Mouse (Mus musculus) embryonic facial prominence, embryonic 10.5 days (tissue): ENCODE measurements around the gene Cldn14. TPM values are rescaled to one million over a fixed set of nuclear protein-coding genes. Genes with fewer than 3 reads are reported as not detected.

Experiments
- DNase-seq: peaks from one replicate; pipeline ENCODE4 v3.0.0-alpha.2; 2017; ENCODE audit warnings: low spot score
- H3K27ac ChIP-seq: fragments of 300-500 bp; sonication (generic); replicated peaks from 2 replicates; pipeline ENCODE4 v1.5.1; 2016; ENCODE audit warnings: mild to moderate bottlenecking
- H3K27me3 ChIP-seq: fragments of 300-500 bp; sonication (generic); replicated peaks from 2 replicates; pipeline ENCODE4 v1.6.1; 2016; ENCODE audit warnings: low read depth, mild to moderate bottlenecking; ENCODE audit not compliant: poor library complexity, severe bottlenecking
- H3K36me3 ChIP-seq: fragments of 300-500 bp; sonication (generic); replicated peaks from 2 replicates; pipeline ENCODE4 v1.6.1; 2016; ENCODE audit warnings: mild to moderate bottlenecking, moderate library complexity
- H3K4me1 ChIP-seq: fragments of 300-500 bp; sonication (generic); 2 replicates; pipeline ENCODE4 v1.6.1; 2016
- H3K4me3 ChIP-seq: fragments of 300-500 bp; sonication (generic); 2 replicates; pipeline ENCODE4 v1.5.1; 2016; ENCODE audit warnings: mild to moderate bottlenecking, moderate library complexity
- H3K9me3 ChIP-seq: fragments of 300-500 bp; sonication (generic); 2 replicates; pipeline ENCODE4 v1.6.1; 2016; ENCODE audit warnings: mild to moderate bottlenecking
- WGBS: fragments of 180-500 bp; shearing (Covaris S2); methylation state at CpG from one replicate; pipeline ENCODE4 v1.1.7; 2016; 5-methylcytosine and 5-hydroxymethylcytosine counted together
- polyA plus RNA-seq: library from polyadenylated mRNA; unstranded; fragments of >200 nt; fragmentation: Nextera tagmentation; extraction: Ambion mirVana; gene quantifications from 2 replicates; pipeline ENCODE4 v1.2.1, GENCODE M21; 2016

The Cldn14 gene
- polyA plus RNA-seq, 1 experiment from 2014 or later: not detected

DNA sequence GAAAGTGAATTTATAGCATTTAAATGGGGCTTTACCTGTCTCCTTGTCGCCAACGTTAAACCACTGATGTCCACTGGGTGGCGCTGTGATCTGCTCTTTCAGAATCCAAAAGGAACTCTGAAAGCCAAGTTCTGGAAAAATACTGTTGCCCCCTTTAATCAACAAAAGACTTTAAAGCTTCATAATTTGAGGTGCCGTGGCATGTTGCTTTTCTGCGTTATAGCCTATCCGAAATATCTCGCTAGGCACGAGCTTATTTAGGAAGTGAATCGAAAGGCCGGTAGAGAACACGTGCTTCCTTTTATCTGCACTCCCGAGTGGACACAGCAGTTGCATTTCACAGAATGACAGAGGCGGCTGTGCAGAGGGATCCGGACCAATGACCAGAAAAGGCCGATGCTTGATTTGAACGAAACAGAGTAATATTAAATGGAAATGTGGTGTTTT lies 70.2 kb downstream of the Cldn14 start:
- H3K4me3 ChIP-seq: peak overlapping the region; percentile 44; the same call in 1 of the 2 replicates
- H3K9me3 ChIP-seq: no peaks in the 10 kb centered on the region
- DNase-seq: peak; percentile 84
- peaks cover 53% of the 10 kb centered on the region for H3K27me3 ChIP-seq
- H3K4me1 ChIP-seq: peaks cover 56% of the 10 kb centered on the region
- no peaks in the 10 kb centered on the region for H3K36me3 ChIP-seq
- WGBS: 15% methylated on average over 16 of the region's 16 CpGs
- no peak overlapping the region for H3K27ac ChIP-seq

DNA sequence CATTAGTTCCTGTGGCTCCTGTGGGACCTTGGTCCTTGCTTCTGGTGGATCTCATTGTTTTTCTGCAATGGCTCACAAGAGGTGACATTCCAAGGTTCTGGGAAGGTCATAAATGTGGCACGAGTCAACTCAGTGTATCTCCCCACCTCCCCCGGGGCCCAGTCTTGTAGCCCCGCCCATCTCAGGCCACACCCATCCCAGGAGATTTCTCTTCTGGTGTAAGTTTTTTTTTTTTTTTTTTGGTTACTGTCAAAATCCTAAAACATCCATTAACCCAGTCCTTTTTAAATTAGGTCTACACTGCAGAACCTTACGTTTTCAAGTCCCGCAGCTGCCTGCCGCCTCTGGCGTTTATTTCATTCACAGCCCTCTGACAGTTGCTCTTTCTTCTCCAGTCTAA lies 73.6 kb downstream of the Cldn14 start:
- H3K4me1 ChIP-seq: peaks cover 50% of the 10 kb centered on the region
- no peak overlapping the region for H3K4me3 ChIP-seq
- WGBS: 24% methylated on average over 7 of the region's 7 CpGs
- no peaks in the 10 kb centered on the region for H3K36me3 ChIP-seq
- DNase-seq: no peak
- no peaks in the 10 kb centered on the region for H3K9me3 ChIP-seq
- peaks cover 45% of the 10 kb centered on the region for H3K27me3 ChIP-seq
- H3K27ac ChIP-seq: no peak overlapping the region

DNA sequence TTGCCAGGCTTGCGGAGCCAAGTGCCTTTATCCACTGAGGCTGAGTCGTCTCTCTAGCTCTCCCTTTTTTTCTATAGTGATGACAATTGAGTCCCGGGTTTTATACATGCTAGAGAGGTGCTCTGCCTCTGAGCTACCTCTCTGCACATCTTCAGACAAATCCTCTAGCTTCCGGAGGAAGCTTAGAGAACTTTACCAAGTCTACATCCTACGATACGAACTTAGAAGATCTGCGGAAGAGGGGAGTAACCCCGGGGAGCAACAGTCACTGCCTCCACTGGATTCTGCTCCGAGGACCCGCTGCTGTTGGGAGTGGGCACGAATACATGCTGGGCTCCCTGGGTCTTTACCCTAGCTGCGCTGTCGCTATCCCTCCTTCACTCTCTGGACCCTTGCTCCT lies 74.0 kb downstream of the Cldn14 start:
- no peak for DNase-seq
- Histone ChIP-seq H3K36me3 (no peaks in the 10 kb centered on the region), H3K27ac (no peak overlapping the region), H3K27me3 (peaks cover 45% of the 10 kb centered on the region), H3K9me3 (no peaks in the 10 kb centered on the region), H3K4me1 (peaks cover 46% of the 10 kb centered on the region), H3K4me3 (no peak overlapping the region)
- WGBS: 16% methylated on average over 13 of the region's 13 CpGs

DNA sequence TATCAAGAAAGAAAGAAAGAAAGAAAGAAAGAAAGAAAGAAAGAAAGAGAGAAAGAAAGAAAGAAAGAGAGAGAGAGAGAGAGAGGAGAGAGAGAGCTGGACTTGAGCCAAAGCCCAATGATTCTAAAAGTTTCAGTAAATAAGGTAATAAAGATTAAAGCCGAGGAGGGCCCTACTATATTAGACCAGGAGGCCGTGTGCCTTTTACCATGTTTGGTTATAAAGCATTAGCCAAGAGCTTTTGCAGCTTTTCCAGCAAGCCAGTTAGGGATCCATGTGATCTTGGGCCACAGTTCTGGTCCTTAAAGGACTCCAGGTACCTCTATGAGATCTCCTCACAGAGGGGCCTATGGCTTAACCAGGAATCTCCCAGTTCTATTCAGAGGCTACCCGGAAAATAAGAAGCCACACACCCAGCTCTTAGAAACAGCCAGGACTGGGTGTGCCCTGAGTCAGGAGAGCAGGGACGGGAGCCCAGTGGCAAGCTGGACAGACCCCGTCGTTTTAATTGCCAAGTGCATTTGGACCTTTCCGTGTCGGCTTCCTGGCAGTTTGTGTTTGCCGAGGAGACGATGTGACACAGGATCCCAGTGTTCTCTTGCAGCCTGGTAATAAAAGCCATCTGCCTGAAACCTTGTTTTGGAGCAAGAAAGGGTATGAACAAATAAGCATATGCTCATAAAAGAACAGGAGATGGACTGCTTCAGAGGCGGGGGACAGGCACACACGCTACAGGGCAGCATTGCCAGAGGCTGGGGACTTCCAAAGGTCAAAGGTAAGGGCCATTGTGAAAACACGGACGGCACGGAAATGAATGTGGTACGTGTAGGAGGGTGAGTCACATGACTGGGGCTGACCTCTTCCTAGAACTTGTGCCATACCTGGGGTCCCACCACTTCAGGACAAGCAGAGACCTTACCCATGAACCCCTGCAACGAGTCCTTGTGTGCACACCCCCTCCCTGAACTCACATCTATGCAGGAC lies 76.2 kb downstream of the Cldn14 start:
- Histone ChIP-seq H3K27me3 (peaks cover 37% of the 10 kb centered on the region), H3K4me1 (peaks cover 35% of the 10 kb centered on the region), H3K9me3 (no peaks in the 10 kb centered on the region), H3K36me3 (no peaks in the 10 kb centered on the region), H3K27ac (peak overlapping the region; percentile 32; the same call in 1 of the 2 replicates), H3K4me3 (no peak overlapping the region)
- DNase-seq: peak; percentile 40
- WGBS: 41% methylated on average over 17 of the region's 17 CpGs

DNA sequence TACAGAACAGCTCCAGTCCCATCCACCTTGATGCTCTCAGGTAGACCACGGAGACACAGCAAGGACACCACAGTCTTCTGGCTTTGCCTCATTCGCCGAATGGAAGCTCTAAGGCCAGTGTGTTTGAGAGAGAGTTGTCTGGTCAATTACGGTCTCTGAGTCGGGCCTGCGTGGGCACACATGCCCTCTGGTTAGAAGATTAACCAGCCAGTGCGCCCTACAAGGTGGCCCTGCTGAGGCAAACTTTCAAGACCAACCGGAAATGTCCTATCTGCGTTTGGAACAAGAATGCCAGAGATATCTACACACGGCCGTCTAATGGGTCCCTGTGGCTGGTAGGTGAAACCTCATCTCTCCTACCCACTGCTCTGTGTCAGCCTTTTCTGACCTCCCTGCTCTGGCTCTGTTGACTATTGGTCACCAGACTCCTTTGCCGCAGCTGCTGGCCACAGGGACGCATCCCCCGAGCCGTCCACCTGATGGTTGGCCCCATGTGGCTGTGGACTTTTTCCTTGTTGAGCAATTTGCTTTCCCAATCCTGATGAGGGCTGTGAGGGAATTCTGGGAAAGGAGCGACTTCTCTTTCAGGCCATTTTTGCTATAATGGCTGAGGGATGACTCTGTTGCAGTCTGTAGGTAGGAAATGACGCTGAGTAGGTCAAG lies 79.1 kb downstream of the Cldn14 start:
- WGBS: 89% methylated on average over 17 of the region's 17 CpGs
- Histone ChIP-seq H3K36me3 (no peaks in the 10 kb centered on the region), H3K27me3 (peaks cover 7% of the 10 kb centered on the region), H3K4me3 (no peak overlapping the region), H3K4me1 (peaks cover 23% of the 10 kb centered on the region), H3K27ac (no peak overlapping the region), H3K9me3 (no peaks in the 10 kb centered on the region)
- no peak for DNase-seq

DNA sequence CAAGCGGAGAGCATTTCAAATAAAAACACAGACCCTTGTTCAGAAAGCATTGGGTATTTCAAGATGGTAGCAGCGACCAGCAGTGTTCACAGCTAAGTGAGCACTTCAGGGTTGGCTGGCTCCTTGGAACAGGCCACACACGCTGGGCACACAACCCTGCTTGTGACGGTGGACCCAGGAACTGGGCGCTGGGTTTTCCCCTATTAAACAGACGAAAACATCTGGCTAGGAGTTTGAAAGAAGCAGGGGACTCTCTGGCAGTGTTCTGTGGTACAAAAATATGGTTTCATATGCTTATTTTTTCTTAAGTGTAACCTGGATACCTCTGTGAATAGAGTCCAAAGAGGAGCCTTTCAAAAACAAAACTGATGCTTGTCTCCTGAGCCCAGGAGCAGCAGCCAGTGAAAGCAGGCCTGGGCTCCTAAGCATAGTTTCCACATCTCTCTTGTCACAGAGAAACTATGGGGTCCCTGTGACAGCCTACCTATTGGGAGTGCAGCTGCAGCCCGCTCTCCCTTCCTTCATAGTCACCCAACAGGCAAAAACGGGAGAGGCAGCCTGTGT lies 82.9 kb downstream of the Cldn14 start:
- no peaks in the 10 kb centered on the region for H3K27me3 ChIP-seq
- peaks cover 7% of the 10 kb centered on the region for H3K4me1 ChIP-seq
- 78% methylated on average over 8 of the region's 8 CpGs for WGBS
- no peaks in the 10 kb centered on the region for H3K36me3 ChIP-seq
- no peak overlapping the region for H3K27ac ChIP-seq
- DNase-seq: no peak
- H3K4me3 ChIP-seq: no peak overlapping the region
- no peaks in the 10 kb centered on the region for H3K9me3 ChIP-seq

DNA sequence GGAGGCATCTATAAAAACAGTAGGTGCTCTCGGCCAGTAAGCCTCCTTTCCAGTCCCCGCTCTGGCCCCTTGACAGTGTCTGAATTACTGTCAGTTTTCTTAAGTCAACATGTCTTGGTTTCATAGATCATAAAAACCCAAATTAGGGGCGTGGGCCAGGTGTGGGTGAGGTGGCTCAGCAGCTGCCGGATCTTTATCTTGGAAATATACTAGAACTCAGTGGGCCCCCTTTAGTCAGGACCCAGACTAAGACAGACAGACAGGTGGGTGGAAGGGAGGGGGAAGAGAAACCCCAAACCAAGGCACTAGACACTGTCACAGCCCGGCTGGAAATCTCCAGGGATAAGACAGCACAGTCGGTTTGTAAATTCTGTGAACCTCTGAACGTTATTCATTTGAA lies 84.8 kb downstream of the Cldn14 start:
- Histone ChIP-seq H3K27me3 (peaks cover 13% of the 10 kb centered on the region), H3K27ac (no peak overlapping the region), H3K9me3 (no peaks in the 10 kb centered on the region), H3K4me1 (peaks cover 14% of the 10 kb centered on the region), H3K4me3 (no peak overlapping the region), H3K36me3 (no peaks in the 10 kb centered on the region)
- 75% methylated on average over 7 of the region's 7 CpGs for WGBS
- no peak for DNase-seq

DNA sequence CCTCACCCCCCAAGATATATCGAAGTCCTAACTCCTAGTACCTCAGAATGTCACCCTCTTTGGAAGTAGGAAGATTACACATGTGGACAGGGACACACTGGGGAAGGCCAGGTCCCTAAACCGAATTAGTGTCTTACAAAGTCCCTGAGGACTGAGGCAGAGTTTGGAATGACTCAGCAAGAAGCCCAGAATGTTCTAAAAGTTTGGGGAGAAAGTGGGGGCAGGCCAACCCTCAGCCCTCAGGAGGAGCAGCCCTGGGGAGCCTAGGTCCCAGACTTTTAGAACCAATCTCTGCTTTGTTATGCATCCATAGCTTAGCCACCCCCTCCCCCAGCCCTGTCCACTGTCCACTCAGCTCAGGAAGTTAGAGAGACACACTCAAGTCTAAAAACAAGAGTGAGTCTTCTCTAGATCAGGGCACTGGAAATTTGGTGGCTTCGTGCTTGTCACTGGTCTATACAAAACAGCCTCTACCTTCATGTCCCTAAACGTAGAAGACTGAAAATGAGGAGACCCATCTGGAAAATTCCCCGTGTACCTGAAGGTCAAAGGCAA lies 85.7 kb downstream of the Cldn14 start:
- no peak for DNase-seq
- Histone ChIP-seq H3K4me1 (peaks cover 23% of the 10 kb centered on the region), H3K27ac (no peak overlapping the region), H3K9me3 (no peaks in the 10 kb centered on the region), H3K36me3 (no peaks in the 10 kb centered on the region), H3K4me3 (no peak overlapping the region), H3K27me3 (peaks cover 13% of the 10 kb centered on the region)
- WGBS: 78% methylated on average over 5 of the region's 5 CpGs

DNA sequence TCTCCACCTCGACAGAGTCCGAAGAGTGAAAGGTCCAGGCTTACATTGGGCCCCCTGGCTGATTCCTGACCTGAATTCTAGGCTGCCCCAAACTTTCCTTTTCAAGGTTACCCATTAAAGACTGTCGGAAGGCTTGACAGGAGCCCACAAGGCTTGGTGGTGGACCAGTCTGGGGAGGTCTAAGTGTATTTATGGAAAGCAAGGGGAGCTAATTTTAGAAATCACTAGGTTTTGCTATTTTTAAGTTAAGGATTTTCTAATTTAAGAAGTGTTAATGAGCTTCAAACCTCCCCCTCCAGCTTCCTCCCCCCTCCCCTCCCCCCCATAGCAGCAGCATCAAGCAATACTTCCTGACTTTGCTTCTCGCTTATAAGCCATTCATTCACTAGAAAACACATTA lies 88.0 kb downstream of the Cldn14 start:
- WGBS: 68% methylated on average over 4 of the region's 4 CpGs
- Histone ChIP-seq H3K27me3 (peaks cover 13% of the 10 kb centered on the region), H3K4me1 (peaks cover 26% of the 10 kb centered on the region), H3K27ac (no peak overlapping the region), H3K9me3 (no peaks in the 10 kb centered on the region), H3K4me3 (no peak overlapping the region), H3K36me3 (no peaks in the 10 kb centered on the region)
- DNase-seq: no peak

DNA sequence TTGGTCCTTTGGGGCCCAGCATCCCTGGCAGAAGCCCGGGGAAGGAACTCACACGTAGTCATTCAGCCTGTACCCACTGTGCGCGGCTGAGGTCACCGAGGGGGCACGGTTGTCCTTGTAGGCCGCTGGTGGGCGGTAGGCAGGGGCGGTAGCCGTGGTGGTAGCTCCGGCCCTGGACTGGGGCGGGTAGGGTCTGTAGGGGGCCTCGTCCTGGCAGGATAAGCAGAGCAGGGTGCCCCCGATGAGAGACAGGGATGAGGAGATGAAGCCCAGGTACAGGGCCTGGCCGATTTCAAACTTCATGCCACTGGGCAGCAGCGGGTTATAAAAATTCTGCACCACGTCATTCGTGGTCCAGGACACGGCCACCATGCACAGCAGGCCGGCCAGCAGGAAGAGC lies 89.4 kb downstream of the Cldn14 start:
- peaks cover 13% of the 10 kb centered on the region for H3K27me3 ChIP-seq
- H3K27ac ChIP-seq: no peak overlapping the region
- H3K4me3 ChIP-seq: no peak overlapping the region
- DNase-seq: no peak
- no peaks in the 10 kb centered on the region for H3K36me3 ChIP-seq
- no peaks in the 10 kb centered on the region for H3K9me3 ChIP-seq
- 79% methylated on average over 20 of the region's 20 CpGs for WGBS
- peaks cover 24% of the 10 kb centered on the region; the same call in 1 of the 2 replicates for H3K4me1 ChIP-seq

DNA sequence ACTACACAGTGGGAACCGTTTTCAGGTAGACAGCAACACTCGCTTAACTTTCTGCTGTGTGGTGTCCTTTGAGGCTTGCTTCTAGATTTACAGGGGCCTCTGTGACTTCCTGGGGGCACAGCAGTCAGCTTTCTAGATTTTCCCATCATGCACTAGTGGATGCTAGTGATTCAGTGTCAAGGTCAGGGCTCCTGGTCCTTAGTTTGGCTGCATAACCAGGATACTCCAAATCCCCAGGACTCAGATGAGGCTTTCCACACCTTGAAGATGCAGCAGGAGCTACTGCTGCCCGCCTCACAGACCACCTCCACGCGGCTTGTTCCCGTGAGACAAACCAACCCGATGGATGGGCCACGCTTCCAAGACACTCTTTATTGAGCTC lies 90.0 kb downstream of the Cldn14 start:
- 67% methylated on average over 8 of the region's 8 CpGs for WGBS
- H3K4me1 ChIP-seq: peaks cover 26% of the 10 kb centered on the region; the same call in 1 of the 2 replicates
- peak overlapping the region; percentile 57 for H3K27ac ChIP-seq
- peaks cover 13% of the 10 kb centered on the region for H3K27me3 ChIP-seq
- no peak for DNase-seq
- peak overlapping the region; percentile 38 for H3K4me3 ChIP-seq
- H3K9me3 ChIP-seq: no peaks in the 10 kb centered on the region
- no peaks in the 10 kb centered on the region for H3K36me3 ChIP-seq
